Mouse (Mus musculus): ENCODE data around the gene Dctn2.

DNA sequence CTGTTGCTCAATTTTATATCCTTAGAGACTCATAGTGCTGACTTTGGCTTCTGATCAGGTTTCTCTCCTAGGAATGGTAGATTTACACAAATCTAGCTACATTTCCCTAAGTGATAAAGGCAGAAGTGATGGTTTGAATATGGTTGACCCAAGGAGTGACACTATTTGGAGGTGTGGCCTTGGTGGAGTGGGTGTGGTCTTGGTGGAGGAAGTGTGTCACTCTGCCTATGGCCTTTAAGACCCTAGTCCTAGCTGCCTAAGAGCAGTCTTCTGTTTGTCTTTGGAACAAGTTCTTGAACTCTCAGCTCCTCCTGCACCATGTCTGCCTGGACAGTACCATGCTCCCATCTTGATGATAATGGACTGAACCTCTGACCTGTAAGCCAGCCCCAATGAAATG, 49.0 kb upstream of the Dctn2 start:
- TF ChIP-seq CTCF (IDR thresholded peaks at IDR 0.05; ENCODE audit: borderline replicate concordance, control insufficient read depth, extremely low read depth, insufficient read depth, low read length, poor library complexity) (no peak), POLR2A (IDR thresholded peaks at IDR 0.05; ENCODE audit: control insufficient read depth, extremely low read depth, insufficient read depth, low read length, poor library complexity) (no peak)

Data from thymus, adult 2 months (tissue).